Mouse (Mus musculus) hindbrain, embryonic 13.5 days (tissue): Measurements from ENCODE around the gene Sertad2. TPM values are rescaled to one million over a fixed set of nuclear protein-coding genes. Genes with fewer than 3 reads are reported as not detected.

Source experiments
- ATAC-seq: fragments of 200-750 bp; cut with Nextera tagmentation; 2 replicates; pipeline ENCODE4 v1.8.0; 2017; ENCODE audit warnings: moderate TSS enrichment; ENCODE audit not compliant: low FRiP score
- H3K27ac ChIP-seq: fragments of 300-500 bp; sonication (generic); 2 replicates; pipeline ENCODE4 v1.5.1; 2015; ENCODE audit warnings: inconsistent platforms, mild to moderate bottlenecking, moderate library complexity
- H3K27me3 ChIP-seq: fragments of 300-500 bp; sonication (generic); 2 replicates; pipeline ENCODE4 v1.6.1; 2015; ENCODE audit warnings: mild to moderate bottlenecking, inconsistent platforms
- H3K36me3 ChIP-seq: fragments of 300-500 bp; sonication (generic); 2 replicates; pipeline ENCODE4 v1.6.1; 2015; ENCODE audit warnings: mild to moderate bottlenecking, inconsistent platforms
- H3K4me1 ChIP-seq: fragments of 300-500 bp; sonication (generic); replicated peaks from 2 replicates; pipeline ENCODE4 v1.6.1; 2015; ENCODE audit warnings: inconsistent platforms
- H3K4me2 ChIP-seq: fragments of 300-500 bp; sonication (generic); 2 replicates; pipeline ENCODE4 v1.6.1; 2015; ENCODE audit warnings: inconsistent platforms, mild to moderate bottlenecking, moderate library complexity
- H3K4me3 ChIP-seq: fragments of 300-500 bp; sonication (generic); 2 replicates; pipeline ENCODE4 v1.5.1; 2015; ENCODE audit warnings: mild to moderate bottlenecking, inconsistent platforms
- H3K9ac ChIP-seq: fragments of 300-500 bp; sonication (generic); 2 replicates; pipeline ENCODE4 v1.6.1; 2015; ENCODE audit warnings: mild to moderate bottlenecking, inconsistent platforms
- H3K9me3 ChIP-seq: fragments of 300-500 bp; sonication (generic); 2 replicates; pipeline ENCODE4 v1.6.1; 2016; ENCODE audit warnings: inconsistent platforms
- WGBS: fragments of 180-500 bp; shearing (Covaris S2); methylation state at CpG from one replicate; pipeline ENCODE4 v1.1.7; 2015; 5-methylcytosine and 5-hydroxymethylcytosine counted together
- polyA plus RNA-seq: library from polyadenylated mRNA; unstranded; fragments of >200 nt; fragmentation: Nextera tagmentation; extraction: Ambion mirVana; gene quantifications from 2 replicates; pipeline ENCODE4 v1.2.1, GENCODE M21; 2015

Sertad2 gene
- polyA plus RNA-seq, result 32.7 and 34.9 TPM in 2 replicates

GRCm38 (mm10) chr11:20542739-20543452, at the start of gene Sertad2:
Sertad2 (plus strand) TSS chr11:20543253.
- H3K36me3 ChIP-seq, result no peaks in the 10 kb centered on the region
- peak within 1 kb of the TSS; percentile 80 for H3K4me3 ChIP-seq
- no peaks in the 10 kb centered on the region for H3K27me3 ChIP-seq
- WGBS, result under 1% methylated on average over 51 of the region's 62 CpGs
- H3K9ac ChIP-seq, result peak within 1 kb of the TSS; percentile 91
- H3K27ac ChIP-seq, result peak within 1 kb of the TSS; percentile 96
- peak; percentile 100 for ATAC-seq
- peaks cover 22% of the 10 kb centered on the region for H3K4me1 ChIP-seq
- peak within 1 kb of the TSS; percentile 78 for H3K4me2 ChIP-seq
- no peaks in the 10 kb centered on the region for H3K9me3 ChIP-seq

GRCm38 (mm10) chr11:20493922-20494626, 49.0 kb upstream of the Sertad2 start:
- Histone ChIP-seq H3K36me3 (no peaks in the 10 kb centered on the region), H3K27ac (no peak overlapping the region), H3K4me1 (no peaks in the 10 kb centered on the region), H3K4me2 (no peak overlapping the region), H3K9ac (no peak overlapping the region), H3K4me3 (no peak overlapping the region), H3K9me3 (no peaks in the 10 kb centered on the region), H3K27me3 (no peaks in the 10 kb centered on the region)
- ATAC-seq, result no peak
- WGBS, result 89% methylated on average over 6 of the region's 6 CpGs

GRCm38 (mm10) chr11:20500516-20500915, 42.5 kb upstream of the Sertad2 start:
- no peak overlapping the region for H3K27ac ChIP-seq
- H3K4me3 ChIP-seq, result no peak overlapping the region
- H3K27me3 ChIP-seq, result no peaks in the 10 kb centered on the region
- 55% methylated on average over 3 of the region's 3 CpGs for WGBS
- no peaks in the 10 kb centered on the region for H3K4me1 ChIP-seq
- no peaks in the 10 kb centered on the region for H3K9me3 ChIP-seq
- no peak for ATAC-seq
- no peak overlapping the region for H3K4me2 ChIP-seq
- no peak overlapping the region for H3K9ac ChIP-seq
- H3K36me3 ChIP-seq, result no peaks in the 10 kb centered on the region

- 64% methylated on average over 5 of the region's 5 CpGs for WGBS
- no peak for ATAC-seq
- Histone ChIP-seq H3K27me3 (no peaks in the 10 kb centered on the region), H3K4me1 (no peaks in the 10 kb centered on the region), H3K27ac (no peak overlapping the region), H3K9me3 (no peaks in the 10 kb centered on the region), H3K4me2 (no peak overlapping the region), H3K36me3 (no peaks in the 10 kb centered on the region), H3K4me3 (no peak overlapping the region), H3K9ac (no peak overlapping the region)
Observed at GRCm38 (mm10) chr11:20501160-20501955, 41.7 kb upstream of the Sertad2 start.

- Histone ChIP-seq H3K27ac (no peak overlapping the region), H3K9me3 (no peaks in the 10 kb centered on the region), H3K36me3 (no peaks in the 10 kb centered on the region), H3K27me3 (no peaks in the 10 kb centered on the region), H3K4me1 (0 out of 2 replicates have a peak, but pooled peaks cover 3% of the 10 kb centered on the region), H3K9ac (no peak overlapping the region), H3K4me3 (no peak overlapping the region), H3K4me2 (no peak overlapping the region)
- ATAC-seq, result no peak
- 90% methylated on average over 6 of the region's 6 CpGs for WGBS
Observed at GRCm38 (mm10) chr11:20513574-20513973, 29.5 kb upstream of the Sertad2 start.

GRCm38 (mm10) chr11:20514757-20515156, 28.3 kb upstream of the Sertad2 start:
- H3K4me2 ChIP-seq, result no peak overlapping the region
- WGBS, result 77% methylated on average over 4 of the region's 4 CpGs
- H3K4me1 ChIP-seq, result 0 out of 2 replicates have a peak, but pooled peaks cover 3% of the 10 kb centered on the region

GRCm38 (mm10) chr11:20521321-20521720, 21.7 kb upstream of the Sertad2 start:
- WGBS, result 95% methylated on average over 2 of the region's 2 CpGs

More at GRCm38 (mm10) chr11:20514757-20515156, 28.3 kb upstream of the Sertad2 start:
- Histone ChIP-seq H3K4me3 (no peak overlapping the region), H3K9me3 (no peaks in the 10 kb centered on the region), H3K27ac (no peak overlapping the region), H3K36me3 (no peaks in the 10 kb centered on the region), H3K27me3 (no peaks in the 10 kb centered on the region), H3K9ac (no peak overlapping the region)
- ATAC-seq, result no peak

GRCm38 (mm10) chr11:20522750-20523149, 20.3 kb upstream of the Sertad2 start:
- H3K9ac ChIP-seq, result no peak overlapping the region
- H3K4me2 ChIP-seq, result no peak overlapping the region
- H3K27me3 ChIP-seq, result no peaks in the 10 kb centered on the region
- H3K4me3 ChIP-seq, result no peak overlapping the region
- H3K36me3 ChIP-seq, result no peaks in the 10 kb centered on the region
- WGBS, result 58% methylated on average over 4 of the region's 4 CpGs
- H3K4me1 ChIP-seq, result no peaks in the 10 kb centered on the region
- no peak for ATAC-seq
- H3K9me3 ChIP-seq, result no peaks in the 10 kb centered on the region
- no peak overlapping the region for H3K27ac ChIP-seq

More at GRCm38 (mm10) chr11:20521321-20521720, 21.7 kb upstream of the Sertad2 start:
- Histone ChIP-seq H3K4me2 (no peak overlapping the region), H3K4me3 (no peak overlapping the region), H3K27ac (no peak overlapping the region), H3K9me3 (no peaks in the 10 kb centered on the region), H3K9ac (no peak overlapping the region), H3K36me3 (no peaks in the 10 kb centered on the region), H3K27me3 (no peaks in the 10 kb centered on the region), H3K4me1 (no peaks in the 10 kb centered on the region)
- no peak for ATAC-seq

- no peak overlapping the region for H3K4me3 ChIP-seq
- ATAC-seq, result no peak
- H3K27me3 ChIP-seq, result no peaks in the 10 kb centered on the region
- H3K27ac ChIP-seq, result no peak overlapping the region
- no peaks in the 10 kb centered on the region for H3K9me3 ChIP-seq
- H3K4me1 ChIP-seq, result no peaks in the 10 kb centered on the region
- H3K9ac ChIP-seq, result no peak overlapping the region
- H3K36me3 ChIP-seq, result no peaks in the 10 kb centered on the region
- no peak overlapping the region for H3K4me2 ChIP-seq
- WGBS, result 83% methylated on average over 1 of the region's 1 CpGs
Observed at GRCm38 (mm10) chr11:20524435-20524834, 18.6 kb upstream of the Sertad2 start.

GRCm38 (mm10) chr11:20525909-20526308, 17.1 kb upstream of the Sertad2 start:
- Histone ChIP-seq H3K36me3 (no peaks in the 10 kb centered on the region), H3K27me3 (no peaks in the 10 kb centered on the region), H3K27ac (no peak overlapping the region), H3K9ac (no peak overlapping the region), H3K4me2 (no peak overlapping the region), H3K9me3 (no peaks in the 10 kb centered on the region), H3K4me3 (no peak overlapping the region), H3K4me1 (peaks cover 3% of the 10 kb centered on the region)
- ATAC-seq, result no peak
- 85% methylated on average over 8 of the region's 8 CpGs for WGBS

- H3K4me3 ChIP-seq, result no peak overlapping the region
- H3K4me1 ChIP-seq, result peaks cover 14% of the 10 kb centered on the region
- H3K9ac ChIP-seq, result no peak overlapping the region
- ATAC-seq, result no peak
- H3K36me3 ChIP-seq, result no peaks in the 10 kb centered on the region
- H3K27ac ChIP-seq, result no peak overlapping the region
- no peak overlapping the region for H3K4me2 ChIP-seq
- no peaks in the 10 kb centered on the region for H3K9me3 ChIP-seq
- WGBS, result 95% methylated on average over 3 of the region's 3 CpGs
- no peaks in the 10 kb centered on the region for H3K27me3 ChIP-seq
Observed at GRCm38 (mm10) chr11:20527901-20528300, 15.2 kb upstream of the Sertad2 start.

GRCm38 (mm10) chr11:20531682-20531991, 11.4 kb upstream of the Sertad2 start:
- H3K27ac ChIP-seq, result peak overlapping the region; percentile 55
- H3K4me1 ChIP-seq, result peaks cover 14% of the 10 kb centered on the region
- H3K36me3 ChIP-seq, result no peaks in the 10 kb centered on the region
- peak overlapping the region; percentile 76 for H3K9ac ChIP-seq
- H3K9me3 ChIP-seq, result no peaks in the 10 kb centered on the region
- peak overlapping the region; percentile 77 for H3K4me2 ChIP-seq
- peak overlapping the region; percentile 55 for H3K4me3 ChIP-seq
- no peak; the same call in 1 of the 2 replicates for ATAC-seq
- no peaks in the 10 kb centered on the region for H3K27me3 ChIP-seq
- WGBS, result 29% methylated on average over 1 of the region's 1 CpGs
